Mouse (Mus musculus): ENCODE results near the gene Tbc1d1. TPM values are rescaled to one million over a fixed set of nuclear protein-coding genes. Genes with fewer than 3 reads are reported as not detected.

Tbc1d1 gene
- polyA plus RNA-seq, 1 experiment from 2014 or later = 15.9 TPM

DNA sequence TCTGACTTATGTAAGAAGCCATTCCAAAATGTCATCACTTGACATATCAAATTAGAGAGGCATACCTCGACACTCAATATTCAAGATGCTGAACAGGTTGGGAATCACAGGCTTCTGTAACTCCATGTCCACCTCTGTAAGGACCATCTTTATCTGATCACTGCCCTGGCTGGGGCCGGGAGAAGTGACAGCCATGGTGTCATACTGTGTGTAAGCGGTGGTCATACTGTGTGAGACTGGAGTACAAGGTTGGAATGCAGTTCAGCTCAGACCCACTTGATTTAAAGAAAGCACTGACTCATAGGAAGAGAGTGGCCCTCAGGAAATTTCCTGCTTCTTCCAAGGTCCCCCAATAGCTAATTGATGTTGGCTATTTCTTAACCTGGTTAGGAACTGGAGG, 8.3 kb downstream of the Tbc1d1 start:
- H3K9ac ChIP-seq = no peak overlapping the region
- WGBS = 95% methylated on average over 3 of the region's 3 CpGs
- H3K36me3 ChIP-seq (ENCODE audit: poor library complexity, severe bottlenecking) = no peaks in the 10 kb centered on the region
- H3K4me1 ChIP-seq = peaks cover 8% of the 10 kb centered on the region
- ATAC-seq = no peak
- no peak overlapping the region for H3K27ac ChIP-seq
- no peak overlapping the region for H3K4me3 ChIP-seq
- no peaks in the 10 kb centered on the region for H3K9me3 ChIP-seq (replicated peaks)
- H3K27me3 ChIP-seq = peaks cover 17% of the 10 kb centered on the region
- H3K4me2 ChIP-seq = no peak overlapping the region

DNA sequence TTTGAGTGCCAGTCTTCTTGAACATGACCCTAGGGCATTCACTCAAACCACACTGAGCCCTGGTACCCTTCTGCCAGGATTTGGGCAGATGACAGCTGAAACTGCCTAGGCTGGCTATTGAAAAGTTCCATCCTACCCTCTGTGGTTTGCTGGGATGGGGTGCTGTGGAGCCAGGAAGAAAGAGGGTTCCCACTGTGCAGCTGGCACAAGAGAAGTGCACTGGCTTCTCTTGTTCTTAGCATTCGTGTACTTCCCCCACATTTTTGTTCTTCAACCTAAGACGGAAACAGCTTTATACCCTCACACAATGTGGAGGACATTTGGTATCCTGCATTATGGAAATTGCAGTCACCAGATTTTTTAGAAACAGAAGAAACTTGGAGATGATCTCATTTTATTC, 9.7 kb downstream of the Tbc1d1 start:
- Histone ChIP-seq H3K9me3 (replicated peaks) (no peaks in the 10 kb centered on the region), H3K4me1 (peaks cover 5% of the 10 kb centered on the region), H3K36me3 (ENCODE audit: poor library complexity, severe bottlenecking) (no peaks in the 10 kb centered on the region), H3K9ac (no peak overlapping the region), H3K4me2 (no peak overlapping the region), H3K27ac (no peak overlapping the region), H3K27me3 (peaks cover 16% of the 10 kb centered on the region), H3K4me3 (no peak overlapping the region)
- 52% methylated on average over 2 of the region's 2 CpGs for WGBS
- no peak for ATAC-seq

DNA sequence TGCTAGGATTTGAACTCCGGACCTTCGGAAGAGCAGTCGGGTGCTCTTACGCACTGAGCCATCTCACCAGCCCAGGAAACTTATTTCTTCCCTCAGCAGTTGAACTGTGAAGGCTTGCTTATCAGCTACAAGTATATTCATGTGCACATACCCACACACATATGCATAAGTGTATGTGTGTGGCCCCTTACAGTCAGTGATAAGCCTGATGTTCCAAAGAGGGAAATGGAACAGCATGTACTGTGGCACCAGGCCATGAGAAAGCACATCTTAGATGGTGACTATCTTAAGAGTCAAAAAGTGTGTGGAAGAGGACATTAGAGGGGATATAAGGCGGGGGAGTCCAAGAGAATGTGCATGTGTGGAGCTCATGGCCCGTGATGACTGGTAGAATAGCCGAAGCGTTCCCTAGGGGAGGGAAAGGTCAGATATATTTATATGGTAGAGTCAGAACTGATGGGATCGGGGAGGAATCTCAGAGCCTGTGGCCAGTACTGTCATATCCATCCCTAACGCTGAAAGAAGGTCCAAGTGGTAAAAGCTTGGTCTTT, 13.0 kb downstream of the Tbc1d1 start:
- no peaks in the 10 kb centered on the region for H3K4me1 ChIP-seq
- no peak for ATAC-seq
- no peak overlapping the region for H3K4me2 ChIP-seq
- H3K4me3 ChIP-seq = no peak overlapping the region
- 93% methylated on average over 10 of the region's 10 CpGs for WGBS
- H3K27ac ChIP-seq = no peak overlapping the region
- H3K36me3 ChIP-seq (ENCODE audit: poor library complexity, severe bottlenecking) = no peaks in the 10 kb centered on the region
- H3K27me3 ChIP-seq = no peaks in the 10 kb centered on the region
- no peaks in the 10 kb centered on the region for H3K9me3 ChIP-seq (replicated peaks)
- no peak overlapping the region for H3K9ac ChIP-seq

DNA sequence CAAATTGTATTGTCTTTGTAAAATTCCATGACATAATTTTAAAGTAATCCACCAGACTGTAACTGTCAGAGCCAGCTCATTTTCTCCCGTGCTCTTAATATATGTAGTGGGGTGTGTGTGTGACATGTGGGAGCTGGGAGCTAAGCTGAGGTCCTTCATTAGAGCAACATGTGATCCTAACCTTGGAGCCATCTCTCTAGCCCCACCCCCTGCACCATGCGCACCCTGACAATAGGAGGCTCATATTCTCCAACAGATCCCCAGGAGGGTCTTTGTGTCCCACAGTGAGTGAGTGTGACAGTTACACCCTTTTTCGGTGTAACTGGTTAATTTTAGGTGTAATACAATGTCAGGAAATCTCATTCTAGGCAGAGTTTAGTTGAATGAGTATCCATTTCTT, 16.8 kb downstream of the Tbc1d1 start:
- Histone ChIP-seq H3K36me3 (ENCODE audit: poor library complexity, severe bottlenecking) (no peaks in the 10 kb centered on the region), H3K4me1 (no peaks in the 10 kb centered on the region), H3K9me3 (replicated peaks) (no peaks in the 10 kb centered on the region), H3K27ac (no peak overlapping the region), H3K4me2 (no peak overlapping the region), H3K4me3 (no peak overlapping the region), H3K9ac (no peak overlapping the region), H3K27me3 (no peaks in the 10 kb centered on the region)
- 75% methylated on average over 3 of the region's 3 CpGs for WGBS
- ATAC-seq = no peak

DNA sequence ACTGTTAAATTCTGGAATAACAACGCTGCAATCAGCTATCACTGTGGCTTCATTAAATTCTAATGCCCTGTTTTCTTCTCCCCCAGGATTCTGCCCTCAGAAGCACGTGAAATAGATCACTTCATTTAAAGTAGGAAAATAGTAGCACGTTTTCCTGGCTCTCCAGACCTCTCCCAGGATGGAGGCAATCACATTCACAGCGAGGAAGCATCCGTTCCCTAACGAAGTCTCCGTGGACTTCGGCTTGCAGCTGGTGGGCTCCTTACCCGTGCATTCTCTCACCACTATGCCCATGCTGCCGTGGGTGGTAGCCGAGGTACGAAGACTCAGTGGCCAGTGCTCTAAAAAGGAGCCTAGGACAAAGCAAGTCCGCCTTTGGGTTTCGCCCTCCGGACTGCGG, 17.2 kb downstream of the Tbc1d1 start:
- no peak overlapping the region for H3K4me2 ChIP-seq
- no peaks in the 10 kb centered on the region for H3K36me3 ChIP-seq (ENCODE audit: poor library complexity, severe bottlenecking)
- 66% methylated on average over 16 of the region's 16 CpGs for WGBS
- ATAC-seq = no peak
- no peak overlapping the region for H3K9ac ChIP-seq
- H3K27me3 ChIP-seq = no peaks in the 10 kb centered on the region
- no peaks in the 10 kb centered on the region for H3K4me1 ChIP-seq
- H3K9me3 ChIP-seq (replicated peaks) = no peaks in the 10 kb centered on the region
- no peak overlapping the region for H3K27ac ChIP-seq
- H3K4me3 ChIP-seq = no peak overlapping the region

DNA sequence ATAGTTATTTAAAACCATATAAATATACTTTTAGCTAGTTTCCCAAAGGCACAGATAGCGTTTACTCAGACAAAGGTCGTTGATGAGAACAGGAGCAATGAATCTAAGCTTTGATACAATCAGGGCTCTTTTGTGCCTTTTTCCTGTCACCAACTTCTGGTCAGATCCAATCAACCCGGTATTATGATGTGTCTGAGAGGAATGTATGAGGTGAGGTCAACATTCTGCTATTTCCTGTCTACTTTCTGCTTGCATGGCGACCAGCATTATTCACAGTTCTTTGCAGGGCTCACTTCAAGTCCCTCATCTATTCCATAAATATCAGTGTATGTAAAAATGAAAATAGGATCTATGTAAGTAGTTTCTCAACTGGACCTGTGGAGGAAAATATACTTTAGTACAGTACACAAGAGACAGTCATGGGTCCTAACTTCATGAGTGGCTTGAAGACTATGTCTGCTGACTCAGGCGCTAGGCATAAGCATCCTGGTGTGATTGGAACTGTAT, 18.4 kb downstream of the Tbc1d1 start:
- Histone ChIP-seq H3K4me1 (no peaks in the 10 kb centered on the region), H3K4me3 (no peak overlapping the region), H3K9ac (no peak overlapping the region), H3K4me2 (no peak overlapping the region), H3K27ac (no peak overlapping the region), H3K27me3 (no peaks in the 10 kb centered on the region), H3K9me3 (replicated peaks) (no peaks in the 10 kb centered on the region), H3K36me3 (ENCODE audit: poor library complexity, severe bottlenecking) (no peaks in the 10 kb centered on the region)
- ATAC-seq = no peak
- 83% methylated on average over 5 of the region's 5 CpGs for WGBS

DNA sequence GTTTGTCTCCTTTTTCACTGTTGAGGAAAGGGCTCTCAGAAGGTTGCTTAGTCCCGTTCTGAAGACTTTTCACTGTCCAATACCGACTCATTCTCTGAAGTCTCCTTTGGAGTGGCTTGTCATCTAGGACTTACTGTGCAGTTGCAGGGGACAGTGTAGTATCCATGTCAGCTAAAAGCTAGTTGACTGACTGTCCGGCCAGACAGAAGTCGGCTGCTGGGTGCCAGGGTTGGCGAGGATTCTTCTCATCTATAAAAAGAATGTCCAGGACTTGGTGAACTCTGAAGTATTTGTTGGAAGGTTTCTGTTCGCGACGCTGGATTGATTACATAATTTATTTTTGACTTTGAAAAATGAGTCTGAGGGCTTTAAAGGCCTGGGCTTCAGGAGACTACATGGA, 24.4 kb downstream of the Tbc1d1 start:
- Histone ChIP-seq H3K9ac (no peak overlapping the region), H3K27me3 (no peaks in the 10 kb centered on the region), H3K4me1 (peaks cover 4% of the 10 kb centered on the region; the same call in 1 of the 2 replicates), H3K4me3 (no peak overlapping the region), H3K4me2 (no peak overlapping the region), H3K9me3 (replicated peaks) (no peaks in the 10 kb centered on the region), H3K27ac (no peak overlapping the region), H3K36me3 (ENCODE audit: poor library complexity, severe bottlenecking) (no peaks in the 10 kb centered on the region)
- ATAC-seq = no peak
- 91% methylated on average over 8 of the region's 8 CpGs for WGBS

DNA sequence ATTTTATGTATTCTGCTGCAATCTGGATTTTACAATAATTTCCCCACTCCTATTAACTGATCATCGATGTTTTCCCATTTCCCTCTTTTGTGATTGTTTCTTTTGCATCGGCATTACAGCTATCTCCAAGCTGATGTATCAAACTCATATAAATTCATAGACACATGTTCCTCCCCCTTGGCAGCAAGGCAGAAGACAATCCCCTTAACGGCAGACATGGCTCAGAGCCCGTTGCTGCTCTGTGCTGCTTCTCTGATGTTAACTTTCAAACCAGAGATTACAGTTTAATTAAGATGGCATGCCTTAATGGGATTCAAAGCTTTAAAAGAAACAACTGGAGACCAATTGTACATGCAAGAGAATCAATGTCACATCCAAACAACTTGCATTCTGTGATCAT, 27.6 kb downstream of the Tbc1d1 start:
- Histone ChIP-seq H3K36me3 (ENCODE audit: poor library complexity, severe bottlenecking) (no peaks in the 10 kb centered on the region), H3K4me1 (peaks cover 4% of the 10 kb centered on the region; the same call in 1 of the 2 replicates), H3K4me3 (no peak overlapping the region), H3K9me3 (replicated peaks) (no peaks in the 10 kb centered on the region), H3K27ac (no peak overlapping the region), H3K27me3 (no peaks in the 10 kb centered on the region), H3K4me2 (no peak overlapping the region), H3K9ac (no peak overlapping the region)
- ATAC-seq = no peak
- WGBS = 47% methylated on average over 4 of the region's 4 CpGs

DNA sequence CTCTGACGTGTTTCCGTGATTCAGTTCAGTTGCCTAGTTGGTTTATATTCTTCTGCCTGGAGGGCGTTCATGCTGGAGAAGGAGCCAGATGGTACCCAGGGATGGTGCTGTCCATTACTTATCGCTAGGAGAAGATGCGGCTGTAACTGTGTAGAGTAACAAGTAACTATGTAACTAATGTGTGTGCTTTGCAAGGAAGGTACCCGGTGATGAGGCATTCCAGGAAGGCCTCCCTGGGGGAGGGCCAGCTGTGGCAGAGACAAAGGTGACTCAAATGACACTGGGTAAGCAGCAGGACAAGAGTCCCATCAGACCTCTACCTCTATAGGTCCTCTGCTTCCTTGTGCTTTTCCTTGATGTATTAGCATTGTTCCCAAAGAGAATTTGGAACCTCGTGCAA, 29.2 kb downstream of the Tbc1d1 start:
- Histone ChIP-seq H3K27ac (no peak overlapping the region), H3K4me3 (no peak overlapping the region), H3K36me3 (ENCODE audit: poor library complexity, severe bottlenecking) (no peaks in the 10 kb centered on the region), H3K27me3 (no peaks in the 10 kb centered on the region), H3K4me2 (no peak overlapping the region), H3K9me3 (replicated peaks) (no peaks in the 10 kb centered on the region), H3K4me1 (peaks cover 4% of the 10 kb centered on the region; the same call in 1 of the 2 replicates), H3K9ac (no peak overlapping the region)
- 68% methylated on average over 7 of the region's 7 CpGs for WGBS
- no peak for ATAC-seq

DNA sequence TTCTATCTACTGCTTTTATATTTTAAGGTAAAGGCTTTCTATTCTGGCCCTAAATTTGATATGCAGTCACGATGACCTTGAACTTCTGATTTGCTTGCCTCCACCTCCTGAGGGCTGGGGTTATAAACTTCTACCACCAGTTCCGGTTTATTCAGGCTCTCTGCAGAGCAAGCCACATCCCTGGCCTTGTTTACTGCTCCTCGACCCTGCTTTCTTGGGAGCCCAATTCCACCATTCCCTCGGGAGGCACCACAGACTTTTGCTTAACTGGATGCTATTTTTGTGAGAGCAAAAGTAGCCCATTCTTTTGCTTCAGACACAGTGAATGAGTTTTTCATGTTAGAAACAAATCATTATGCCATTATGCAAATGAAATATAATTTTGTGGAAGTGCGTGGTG, 30.5 kb downstream of the Tbc1d1 start:
- no peaks in the 10 kb centered on the region for H3K27me3 ChIP-seq
- H3K27ac ChIP-seq = no peak overlapping the region
- no peak for ATAC-seq
- H3K4me1 ChIP-seq = peaks cover 4% of the 10 kb centered on the region; the same call in 1 of the 2 replicates
- no peak overlapping the region for H3K4me2 ChIP-seq
- WGBS = 81% methylated on average over 5 of the region's 5 CpGs
- H3K4me3 ChIP-seq = no peak overlapping the region
- H3K9ac ChIP-seq = no peak overlapping the region
- peaks cover 6% of the 10 kb centered on the region; the same call in 1 of the 2 replicates for H3K36me3 ChIP-seq (ENCODE audit: poor library complexity, severe bottlenecking)
- H3K9me3 ChIP-seq (replicated peaks) = 0 out of 2 replicates have a peak, but pooled peaks cover 5% of the 10 kb centered on the region

DNA sequence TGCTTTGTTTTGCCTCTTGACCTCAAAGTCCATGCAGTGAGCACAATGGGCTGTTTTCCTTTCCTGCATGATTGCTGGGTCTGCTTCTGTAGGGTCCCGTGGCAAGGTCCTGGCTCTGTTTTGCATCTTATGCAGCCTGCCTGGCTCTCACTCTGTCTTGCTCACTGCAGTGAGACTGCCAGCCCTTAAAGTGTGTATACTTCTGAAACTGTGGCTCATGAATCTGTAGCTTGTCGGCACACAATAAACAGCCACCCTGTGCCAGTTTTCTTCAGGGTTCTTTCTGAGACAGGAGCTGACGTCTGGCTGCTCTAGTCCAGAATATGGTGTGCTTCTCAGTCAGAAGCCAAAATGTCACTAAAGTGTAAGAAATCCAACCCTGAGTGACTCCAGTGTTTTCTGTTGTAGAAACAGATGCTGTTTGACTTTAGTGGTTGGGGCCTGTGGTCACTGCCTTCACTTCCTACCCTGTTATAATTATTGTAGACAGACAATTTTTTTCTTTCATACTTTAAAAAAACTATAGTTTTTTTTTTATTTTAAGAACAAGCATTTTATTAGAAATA, 32.1 kb downstream of the Tbc1d1 start:
- 0 out of 2 replicates have a peak, but pooled peaks cover 9% of the 10 kb centered on the region for H3K9me3 ChIP-seq (replicated peaks)
- H3K9ac ChIP-seq = no peak overlapping the region
- no peak overlapping the region for H3K4me2 ChIP-seq
- H3K27me3 ChIP-seq = no peaks in the 10 kb centered on the region
- no peak overlapping the region for H3K27ac ChIP-seq
- no peak for ATAC-seq
- H3K36me3 ChIP-seq (ENCODE audit: poor library complexity, severe bottlenecking) = peaks cover 6% of the 10 kb centered on the region; the same call in 1 of the 2 replicates
- no peak overlapping the region for H3K4me3 ChIP-seq
- peaks cover 4% of the 10 kb centered on the region; the same call in 1 of the 2 replicates for H3K4me1 ChIP-seq
- WGBS = 54% methylated on average over 3 of the region's 3 CpGs

DNA sequence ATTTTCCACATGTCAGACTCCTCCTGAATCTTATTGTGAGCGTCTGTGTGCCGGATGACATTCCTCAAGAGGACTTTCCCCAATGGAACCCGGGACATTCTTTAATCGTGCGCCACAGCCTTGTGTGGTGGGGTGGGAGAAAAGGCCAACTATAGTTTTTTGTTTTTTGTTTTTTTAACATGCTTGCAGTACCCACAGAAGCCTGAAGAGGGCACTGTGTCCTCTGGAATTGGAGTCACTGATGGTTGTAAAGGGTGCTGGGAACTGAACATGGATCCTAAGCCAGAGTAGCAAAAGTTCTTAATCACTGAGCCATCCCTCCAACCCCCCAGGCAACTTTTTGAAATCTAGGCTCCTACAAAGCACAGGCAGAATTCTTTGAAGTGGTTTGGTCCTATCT, 34.8 kb downstream of the Tbc1d1 start:
- no peak for ATAC-seq
- Histone ChIP-seq H3K4me3 (no peak overlapping the region), H3K9me3 (replicated peaks) (0 out of 2 replicates have a peak, but pooled peaks cover 9% of the 10 kb centered on the region), H3K36me3 (ENCODE audit: poor library complexity, severe bottlenecking) (peaks cover 6% of the 10 kb centered on the region; the same call in 1 of the 2 replicates), H3K27me3 (no peaks in the 10 kb centered on the region), H3K9ac (no peak overlapping the region), H3K27ac (no peak overlapping the region), H3K4me2 (no peak overlapping the region), H3K4me1 (peaks cover 3% of the 10 kb centered on the region; the same call in 1 of the 2 replicates)
- 95% methylated on average over 5 of the region's 5 CpGs for WGBS
